Mouse (Mus musculus) heart, embryonic 14.5 days (tissue): ENCODE data around the gene Agpat2. TPM values are rescaled to one million over a fixed set of nuclear protein-coding genes. Genes with fewer than 3 reads are reported as not detected.

Experiments used
- ATAC-seq: fragments of 200-750 bp; cut with Nextera tagmentation; 2 replicates; pipeline ENCODE4 v1.8.0; 2017; ENCODE audit warnings: low read depth, moderate TSS enrichment; ENCODE audit not compliant: insufficient number of reproducible peaks, insufficient read depth, low FRiP score
- H3K27ac ChIP-seq, 2 experiments: fragments of 200-500 bp in 1 of 2; fragments of 300-500 bp in 1 of 2; sonication (generic) in 1 of 2; replicated peaks in 1 of 2; 2 replicates each; pipeline ENCODE4 v1.5.1; 2012 to 2014; ENCODE audit warnings: low read depth in 2 of 2, low read length in 2 of 2, control low read depth in 1 of 2, mild to moderate bottlenecking in 1 of 2, mixed read lengths in 1 of 2; ENCODE audit not compliant: control insufficient read depth in 1 of 2, insufficient read depth in 1 of 2
- H3K27me3 ChIP-seq: fragments of 300-500 bp; sonication (generic); 2 replicates; pipeline ENCODE4 v1.6.1; 2014; ENCODE audit warnings: mild to moderate bottlenecking, low read length, control low read depth; ENCODE audit not compliant: control insufficient read depth, insufficient read depth
- H3K36me3 ChIP-seq: fragments of 300-500 bp; sonication (generic); 2 replicates; pipeline ENCODE4 v1.6.1; 2014; ENCODE audit warnings: mild to moderate bottlenecking, control low read depth, low read length, mixed read lengths; ENCODE audit not compliant: control insufficient read depth, insufficient read depth
- H3K4me1 ChIP-seq, 2 experiments: fragments of 200-500 bp in 1 of 2; fragments of 300-500 bp in 1 of 2; sonication (generic) in 1 of 2; 2 replicates each; pipeline ENCODE4 v1.6.1; 2012 to 2014; ENCODE audit warnings: low read length in 2 of 2, control low read depth in 1 of 2, mixed read lengths in 1 of 2; ENCODE audit not compliant: control insufficient read depth in 2 of 2, insufficient read depth in 2 of 2
- H3K4me2 ChIP-seq: fragments of 300-500 bp; sonication (generic); 2 replicates; pipeline ENCODE4 v1.6.1; 2014; ENCODE audit warnings: mild to moderate bottlenecking, low read length
- H3K4me3 ChIP-seq, 2 experiments: fragments of 200-500 bp in 1 of 2; fragments of 300-500 bp in 1 of 2; sonication (generic) in 1 of 2; 2 replicates each; pipeline ENCODE4 v1.5.1; 2012 to 2014; ENCODE audit warnings: low read length in 2 of 2, mild to moderate bottlenecking in 2 of 2, control low read depth in 1 of 2, low read depth in 1 of 2, moderate library complexity in 1 of 2; ENCODE audit not compliant: control insufficient read depth in 1 of 2, insufficient read depth in 1 of 2
- H3K9ac ChIP-seq: fragments of 300-500 bp; sonication (generic); 2 replicates; pipeline ENCODE4 v1.6.1; 2014; ENCODE audit warnings: mild to moderate bottlenecking, low read length
- H3K9me3 ChIP-seq: fragments of 300-500 bp; sonication (generic); 2 replicates; pipeline ENCODE4 v1.6.1; 2016; ENCODE audit warnings: low read length, control low read depth; ENCODE audit not compliant: control insufficient read depth
- WGBS: fragments of 180-500 bp; shearing (Covaris S2); extraction: QIAGEN DNeasy Blood & Tissue Kit; methylation state at CpG from one replicate; pipeline ENCODE4 v1.1.7; 2014; 5-methylcytosine and 5-hydroxymethylcytosine counted together
- polyA plus RNA-seq: library from polyadenylated mRNA; unstranded; fragments of >200 nt; fragmentation: Nextera tagmentation; extraction: Ambion mirVana; gene quantifications from 2 replicates; pipeline ENCODE4 v1.2.1, GENCODE M21; 2014

The Agpat2 gene
- polyA plus RNA-seq: 24.0 and 24.7 TPM in 2 replicates

DNA sequence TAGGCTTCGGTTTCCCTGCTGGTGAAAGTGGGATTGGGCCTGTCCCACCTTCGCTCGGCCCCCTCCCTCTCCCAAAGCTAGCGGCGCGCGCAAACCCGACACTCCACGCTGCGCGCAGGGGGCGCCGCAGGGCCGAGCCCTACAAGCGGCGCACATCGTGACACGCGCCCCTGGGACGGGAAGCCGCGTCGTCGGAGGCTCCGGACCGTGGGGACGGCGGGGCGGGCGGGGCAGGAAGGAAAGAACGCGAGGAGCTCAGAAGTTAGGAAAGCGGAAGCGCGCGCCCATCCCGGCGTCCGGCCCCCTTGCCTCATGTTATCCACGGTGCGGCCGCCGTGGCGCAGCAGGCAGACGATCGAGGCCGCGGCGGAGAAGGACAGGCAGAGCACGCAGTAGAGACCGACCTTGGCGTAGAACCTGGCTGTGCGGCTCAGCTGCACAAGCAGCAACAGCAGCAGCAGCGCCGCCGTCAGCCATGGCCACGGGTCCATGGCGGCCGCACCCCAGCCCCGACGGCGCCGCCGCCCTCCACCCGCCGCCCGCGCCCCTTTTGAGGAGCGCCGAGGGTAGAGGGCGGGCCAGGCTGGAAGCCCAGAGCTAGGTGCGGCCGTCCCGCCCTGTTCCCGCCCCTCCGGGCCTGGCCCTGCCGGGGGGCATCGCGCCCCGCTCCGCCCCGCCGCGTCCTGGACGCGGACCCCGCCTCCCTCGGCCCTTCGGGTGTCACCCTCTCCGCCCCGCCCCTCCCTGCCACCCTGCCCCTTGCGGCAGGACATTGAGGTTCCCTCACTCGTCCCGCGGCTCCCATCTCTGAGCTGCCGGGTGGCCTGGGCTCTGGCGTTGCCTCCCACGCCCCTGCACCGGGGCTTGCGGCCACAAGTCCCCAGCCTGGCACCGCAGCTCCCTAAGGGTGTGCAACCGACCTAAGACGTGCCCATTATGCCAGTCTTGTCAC, at the start of gene Agpat2:
Gene Agpat2, minus strand, starts transcription at position 698 of the 952 bp plus-strand sequence.
- peaks cover 15 to 30% of the 10 kb centered on the region in 2 experiments for H3K4me1 ChIP-seq
- under 1% methylated on average over 79 of the region's 103 CpGs for WGBS
- peak within 1 kb of the TSS; percentile 95 for H3K4me2 ChIP-seq
- peak within 1 kb of the TSS; percentile 90 for H3K9ac ChIP-seq
- peak within 1 kb of the TSS; percentile 69 to 86 for H3K4me3 ChIP-seq
- peak within 1 kb of the TSS; percentile 64 to 80 for H3K27ac ChIP-seq
- H3K9me3 ChIP-seq: no peaks in the 10 kb centered on the region
- H3K36me3 ChIP-seq: no peaks in the 10 kb centered on the region
- peak; percentile 81 for ATAC-seq
- H3K27me3 ChIP-seq: no peaks in the 10 kb centered on the region

DNA sequence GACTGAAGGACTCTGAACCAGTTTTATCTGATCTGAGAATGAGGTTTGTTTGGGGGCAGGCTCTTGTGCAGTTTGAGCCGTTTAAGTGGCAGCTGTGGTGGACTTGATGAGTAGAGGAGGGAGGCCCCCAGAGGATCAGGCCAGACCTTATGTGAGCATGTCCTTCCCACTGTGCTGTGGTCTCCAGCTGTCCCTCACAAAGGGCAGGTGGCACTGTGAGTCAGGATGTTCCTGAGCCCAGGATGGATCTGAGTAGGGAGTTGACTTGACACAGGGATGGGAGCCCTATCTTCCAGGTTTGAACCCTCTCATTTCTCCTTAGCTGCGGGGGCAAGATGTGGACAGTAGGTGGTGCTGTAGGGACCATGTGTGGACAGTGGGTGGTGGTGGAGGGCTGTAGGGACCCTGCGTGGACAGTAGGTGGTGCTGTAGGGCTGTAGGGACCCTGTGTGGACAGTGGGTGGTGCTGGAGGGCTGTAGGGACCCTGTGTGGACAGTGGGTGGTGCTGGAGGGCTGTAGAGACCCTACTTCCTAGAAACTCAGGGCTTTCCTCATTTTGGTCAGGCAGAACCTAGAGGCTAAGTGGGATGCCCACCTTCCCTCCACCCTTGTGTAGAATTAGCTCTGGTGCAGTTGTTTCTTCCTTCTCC, 42.6 kb upstream of the Agpat2 start:
- no peak overlapping the region for H3K4me3 ChIP-seq

DNA sequence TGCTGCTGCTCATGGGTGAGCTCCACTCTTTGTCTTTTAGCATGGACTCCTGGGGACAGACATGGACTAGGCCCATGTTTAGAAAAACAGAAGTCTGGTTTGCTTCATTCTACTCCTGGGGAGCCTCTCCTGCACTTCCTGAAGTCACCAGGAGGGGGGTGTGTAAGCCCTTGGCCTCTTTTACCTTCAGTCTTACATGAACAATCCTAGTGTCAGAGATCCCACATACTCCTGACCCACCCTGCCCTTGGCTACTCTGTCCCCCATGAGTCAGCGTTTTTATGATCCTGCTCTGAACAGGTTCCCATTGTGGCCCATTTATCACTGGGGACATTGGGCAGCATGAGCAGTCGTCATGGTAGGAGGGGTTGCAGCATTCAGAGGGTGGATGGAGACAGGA, 39.7 kb upstream of the Agpat2 start:
- no peak for ATAC-seq

More for the DNA sequence above, 42.6 kb upstream of the Agpat2 start:
- Histone ChIP-seq H3K9ac (no peak overlapping the region), H3K27me3 (no peaks in the 10 kb centered on the region), H3K4me1 (no peaks in the 10 kb centered on the region), H3K9me3 (no peaks in the 10 kb centered on the region), H3K36me3 (no peaks in the 10 kb centered on the region), H3K4me2 (no peak overlapping the region), H3K27ac (no peak overlapping the region)
- WGBS: 15% methylated on average over 3 of the region's 3 CpGs
- peak; percentile 91 for ATAC-seq

DNA sequence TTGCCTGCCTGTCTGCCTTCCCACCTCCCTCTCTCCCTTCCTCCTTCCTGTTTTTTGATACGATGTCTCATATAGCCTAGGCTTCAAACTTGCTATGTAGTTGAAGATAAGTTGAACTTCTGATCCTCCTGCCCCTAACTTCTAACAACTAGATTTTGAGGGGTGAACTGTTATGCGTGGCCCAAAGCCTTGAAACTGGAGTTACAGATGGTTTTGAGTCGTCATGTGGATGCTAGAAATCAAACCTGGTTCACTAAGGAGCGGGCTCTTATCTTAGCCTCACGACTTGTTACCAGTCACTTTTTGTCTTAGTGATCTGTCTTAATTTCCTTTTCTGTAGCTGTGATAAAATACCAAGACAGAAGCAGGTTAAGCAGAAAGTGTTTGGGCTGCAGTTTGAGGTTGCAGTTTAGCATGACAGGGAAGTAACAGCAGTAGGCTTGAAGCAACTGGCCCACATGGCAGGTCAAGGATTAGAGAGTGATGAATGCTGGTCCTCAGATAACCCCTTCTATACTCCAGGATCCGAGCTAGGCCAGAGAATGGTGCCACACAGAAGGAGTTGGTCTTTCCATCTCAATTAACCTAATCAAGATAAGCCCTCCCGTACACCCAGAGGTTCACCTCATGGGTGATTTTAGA, 36.9 kb upstream of the Agpat2 start:
- Histone ChIP-seq H3K9me3 (no peaks in the 10 kb centered on the region), H3K27me3 (no peaks in the 10 kb centered on the region), H3K27ac (peak overlapping the region in 1 of 2 experiments; percentile 35; a peak in 1 of 4 replicates), H3K9ac (peak overlapping the region; percentile 97; the same call in 1 of the 2 replicates), H3K4me2 (no peak overlapping the region), H3K36me3 (peaks cover 29% of the 10 kb centered on the region), H3K4me1 (peaks cover 13 to 20% of the 10 kb centered on the region in 2 experiments), H3K4me3 (no peak overlapping the region)
- WGBS: 66% methylated on average over 7 of the region's 7 CpGs
- ATAC-seq: no peak

More for the DNA sequence above, 39.7 kb upstream of the Agpat2 start:
- Histone ChIP-seq H3K4me2 (no peak overlapping the region), H3K27me3 (no peaks in the 10 kb centered on the region), H3K27ac (no peak overlapping the region), H3K36me3 (peaks cover under 1% of the 10 kb centered on the region), H3K4me3 (no peak overlapping the region), H3K9me3 (no peaks in the 10 kb centered on the region), H3K4me1 (peaks cover 6 to 8% of the 10 kb centered on the region in 2 experiments), H3K9ac (no peak overlapping the region)
- WGBS: 65% methylated on average over 2 of the region's 2 CpGs

DNA sequence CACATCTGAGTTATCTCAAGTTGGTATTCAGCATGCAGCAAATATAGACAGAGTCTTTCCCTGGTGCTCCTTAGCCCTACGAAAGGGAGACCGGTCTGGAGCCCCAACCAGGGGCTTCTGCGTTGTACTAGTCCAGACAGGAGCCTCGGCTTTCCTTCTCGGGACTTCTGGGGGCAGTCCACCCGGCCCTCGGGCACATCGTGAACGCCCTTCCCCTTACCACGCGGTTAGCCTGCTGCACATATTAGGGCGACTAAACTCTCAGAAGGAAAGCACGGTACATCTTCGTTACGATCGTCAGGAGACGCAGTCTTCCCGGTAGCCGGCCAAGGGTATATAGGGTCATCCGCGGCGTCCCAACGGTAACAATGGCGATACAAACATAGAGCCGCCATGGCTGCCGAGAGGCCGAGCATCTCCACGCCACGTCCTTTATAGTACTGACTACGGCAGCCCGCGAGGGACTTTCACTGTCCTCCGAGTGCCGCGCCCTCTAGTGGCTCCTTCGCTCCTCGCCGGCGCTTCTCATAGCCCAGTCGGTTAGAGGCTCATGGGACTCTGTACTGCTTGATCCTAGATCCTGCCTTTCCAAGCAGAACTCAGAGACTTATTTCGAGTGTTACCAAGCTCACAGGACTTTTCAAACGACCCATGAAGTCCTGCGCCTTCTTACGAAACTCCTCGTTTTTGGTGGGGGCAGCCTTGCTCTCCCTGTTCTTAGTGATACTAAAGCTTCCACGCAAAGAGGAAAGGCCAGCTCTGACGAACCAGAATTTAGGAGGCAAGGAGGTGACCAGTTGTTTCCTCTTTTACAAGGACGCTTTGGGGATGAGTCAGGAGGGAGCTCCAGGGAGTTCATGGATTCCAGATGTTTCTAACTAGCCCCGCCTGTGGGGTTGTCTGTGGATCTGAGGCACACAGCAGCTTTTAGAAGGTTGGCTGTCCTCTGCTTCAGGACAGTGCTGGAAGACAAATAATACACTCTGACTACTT, 35.9 kb upstream of the Agpat2 start:
- peak overlapping the region; percentile 87 for H3K4me2 ChIP-seq
- no peaks in the 10 kb centered on the region for H3K27me3 ChIP-seq
- H3K27ac ChIP-seq: peak overlapping the region; percentile 76 to 82
- H3K4me1 ChIP-seq: peaks cover 13 to 20% of the 10 kb centered on the region in 2 experiments
- peak overlapping the region; percentile 97 for H3K9ac ChIP-seq
- ATAC-seq: peak; percentile 62
- H3K36me3 ChIP-seq: peaks cover 38% of the 10 kb centered on the region
- WGBS: 4% methylated on average over 49 of the region's 49 CpGs
- no peaks in the 10 kb centered on the region for H3K9me3 ChIP-seq
- peak overlapping the region; percentile 66 to 94 for H3K4me3 ChIP-seq

DNA sequence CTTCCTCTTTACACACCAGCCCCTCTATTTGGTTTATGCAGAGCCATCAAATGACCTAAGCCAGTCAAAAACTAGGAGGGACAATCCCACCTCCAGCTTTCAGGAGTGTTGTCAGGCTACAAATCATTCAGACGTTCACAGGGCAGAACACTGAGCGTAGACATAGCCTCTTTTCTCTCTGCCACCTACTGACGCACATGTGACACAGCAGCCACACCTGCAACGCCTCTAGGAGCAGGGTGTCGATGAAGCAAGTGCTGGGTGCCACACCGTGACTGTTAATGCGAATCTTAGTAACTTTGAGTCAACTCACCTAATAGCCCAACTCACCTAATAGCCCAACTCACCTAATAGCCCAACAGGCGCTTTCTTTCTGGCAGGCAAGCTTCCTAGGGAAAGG, 34.9 kb upstream of the Agpat2 start:
- Histone ChIP-seq H3K4me2 (peak overlapping the region; percentile 87), H3K36me3 (peaks cover 49% of the 10 kb centered on the region), H3K9ac (peak overlapping the region; percentile 97), H3K27me3 (no peaks in the 10 kb centered on the region), H3K27ac (no peak overlapping the region; a peak in 1 of 4 replicates), H3K4me3 (peak overlapping the region; percentile 66 to 94), H3K4me1 (peaks cover 13 to 20% of the 10 kb centered on the region in 2 experiments), H3K9me3 (no peaks in the 10 kb centered on the region)
- ATAC-seq: no peak
- WGBS: 6% methylated on average over 8 of the region's 8 CpGs
